Mouse (Mus musculus): ENCODE measurements at regions not wholly inside any gene's neighbourhood (a gene's known extent, or its start where the extent isn't known, plus 50 kb on each side); places are given as distances from the start of the nearest gene placed in this dataset.

DNA sequence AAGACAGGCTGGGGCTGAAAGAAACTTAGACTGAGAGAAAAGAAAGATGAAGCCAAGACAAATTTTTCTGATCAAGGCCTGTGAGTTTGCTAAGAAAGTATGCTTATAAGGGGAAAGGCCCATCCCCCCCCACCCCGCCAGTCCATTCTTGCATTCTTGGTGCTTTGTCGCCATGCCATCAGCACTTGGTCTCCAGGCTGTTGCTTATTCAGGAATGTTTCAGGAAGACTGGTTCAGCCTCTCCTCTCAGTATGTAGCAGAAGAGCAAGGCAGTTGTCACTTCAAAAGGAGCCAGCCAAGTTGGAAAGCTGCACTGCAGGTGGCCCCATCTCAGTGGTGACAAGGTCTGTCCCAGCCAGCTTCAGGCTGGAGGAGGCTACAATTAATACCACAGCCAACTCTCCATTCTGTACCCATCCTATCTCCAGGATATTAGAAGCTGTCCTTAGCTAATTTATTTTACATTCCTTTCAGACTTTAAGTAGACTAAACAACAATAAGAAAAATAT is 555.8 kb downstream of the Trib2 start:
- no peaks in the 10 kb centered on the region for H3K27me3 ChIP-seq (ENCODE audit: control insufficient read depth, insufficient read depth, low read length)
- no peak for DNase-seq (ENCODE audit: extremely low read depth, low read depth, low spot score)
- no peak overlapping the region for H3K27ac ChIP-seq (replicated peaks; ENCODE audit: insufficient read depth, low read depth, low read length)
- H3K4me3 ChIP-seq (ENCODE audit: insufficient read depth, low read depth, low read length), result no peak overlapping the region
- no peak overlapping the region for H3K9ac ChIP-seq (ENCODE audit: low read depth, low read length)
- no peaks in the 10 kb centered on the region for H3K4me1 ChIP-seq (ENCODE audit: control insufficient read depth, insufficient read depth, low read length)
- no peaks in the 10 kb centered on the region for H3K36me3 ChIP-seq (ENCODE audit: control insufficient read depth, insufficient read depth, low read length)
- 77% methylated on average over 2 of the region's 2 CpGs for WGBS
- no peak for TF ChIP-seq CTCF (IDR thresholded peaks at IDR 0.05; ENCODE audit: low read depth, low read length)
- TF ChIP-seq POLR2A (IDR thresholded peaks at IDR 0.05; ENCODE audit: extremely low read depth, insufficient read depth, low read length), result no peak
- H3K79me2 ChIP-seq (ENCODE audit: control insufficient read depth, insufficient read depth, low read length), result no peaks in the 10 kb centered on the region

DNA sequence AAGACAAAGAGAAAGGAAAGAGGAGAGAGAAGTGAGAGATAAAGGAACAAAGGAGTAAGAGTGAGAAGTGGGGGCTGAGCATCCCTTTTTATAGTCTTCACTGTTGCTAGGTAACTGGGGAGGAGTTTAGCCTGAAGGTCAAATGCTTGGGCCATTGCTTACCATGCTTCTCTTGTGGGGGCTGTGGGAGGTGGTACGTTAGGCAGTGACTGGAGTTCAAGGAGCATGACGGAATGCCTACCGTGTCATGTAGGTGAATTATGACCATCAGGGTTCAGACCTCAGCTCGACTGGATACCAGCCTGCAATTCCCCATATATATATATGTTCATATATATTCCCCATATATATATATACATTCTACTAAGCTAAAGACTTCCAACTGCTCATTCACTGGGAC is 571.8 kb downstream of the Trib2 start:
- TF ChIP-seq CTCF (IDR thresholded peaks at IDR 0.05; ENCODE audit: low read depth, low read length) (no peak), POLR2A (IDR thresholded peaks at IDR 0.05; ENCODE audit: extremely low read depth, insufficient read depth, low read length) (no peak)
- no peak for DNase-seq (ENCODE audit: extremely low read depth, low read depth, low spot score)
- H3K36me3 ChIP-seq (ENCODE audit: control insufficient read depth, insufficient read depth, low read length), result no peaks in the 10 kb centered on the region
- no peaks in the 10 kb centered on the region for H3K4me1 ChIP-seq (ENCODE audit: control insufficient read depth, insufficient read depth, low read length)
- no peak overlapping the region for H3K4me3 ChIP-seq (ENCODE audit: insufficient read depth, low read depth, low read length)
- H3K79me2 ChIP-seq (ENCODE audit: control insufficient read depth, insufficient read depth, low read length), result no peaks in the 10 kb centered on the region
- WGBS, result 77% methylated on average over 4 of the region's 4 CpGs
- no peaks in the 10 kb centered on the region for H3K27me3 ChIP-seq (ENCODE audit: control insufficient read depth, insufficient read depth, low read length)
- H3K27ac ChIP-seq (replicated peaks; ENCODE audit: insufficient read depth, low read depth, low read length), result no peak overlapping the region
- no peak overlapping the region for H3K9ac ChIP-seq (ENCODE audit: low read depth, low read length)

DNA sequence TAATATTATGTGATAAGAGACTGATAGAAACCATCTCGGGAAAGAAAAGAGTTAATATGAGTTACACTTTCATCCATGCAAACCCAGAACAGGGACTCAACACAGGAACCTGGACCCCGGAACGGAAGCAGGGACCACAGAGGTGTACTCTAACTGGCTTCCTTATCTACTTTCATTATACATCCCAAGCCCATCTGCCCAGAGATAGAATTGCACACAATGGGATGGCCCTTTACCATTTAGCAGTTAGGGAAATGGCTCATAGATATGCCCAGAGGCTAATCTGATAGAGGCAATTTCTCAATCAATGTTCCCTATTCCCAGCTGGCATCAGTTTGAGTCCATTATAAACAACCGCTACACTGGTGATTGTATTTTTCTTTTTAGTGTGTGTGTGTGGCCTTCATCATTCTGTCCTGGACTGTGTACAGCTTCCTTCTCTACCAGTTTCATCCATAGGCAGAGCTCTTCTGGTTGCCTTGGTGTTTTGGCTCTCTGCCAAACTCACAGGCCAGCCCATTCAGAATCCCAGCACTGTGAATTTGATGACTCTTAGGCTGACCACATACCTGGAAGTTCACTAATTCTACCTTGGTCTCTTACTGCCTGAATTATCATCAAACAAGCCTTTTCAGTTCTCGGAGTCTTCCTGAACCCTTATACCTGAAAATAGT is 594.1 kb downstream of the Trib2 start:
- TF ChIP-seq CTCF (IDR thresholded peaks at IDR 0.05; ENCODE audit: low read depth, low read length), result no peak
- no peak for TF ChIP-seq POLR2A (IDR thresholded peaks at IDR 0.05; ENCODE audit: extremely low read depth, insufficient read depth, low read length)
- DNase-seq (ENCODE audit: extremely low read depth, low read depth, low spot score), result no peak
- H3K9ac ChIP-seq (ENCODE audit: low read depth, low read length), result no peak overlapping the region
- 88% methylated on average over 5 of the region's 5 CpGs for WGBS
- no peaks in the 10 kb centered on the region for H3K36me3 ChIP-seq (ENCODE audit: control insufficient read depth, insufficient read depth, low read length)
- no peak overlapping the region for H3K4me3 ChIP-seq (ENCODE audit: insufficient read depth, low read depth, low read length)
- no peaks in the 10 kb centered on the region for H3K4me1 ChIP-seq (ENCODE audit: control insufficient read depth, insufficient read depth, low read length)
- no peak overlapping the region for H3K27ac ChIP-seq (replicated peaks; ENCODE audit: insufficient read depth, low read depth, low read length)
- no peaks in the 10 kb centered on the region for H3K27me3 ChIP-seq (ENCODE audit: control insufficient read depth, insufficient read depth, low read length)
- H3K79me2 ChIP-seq (ENCODE audit: control insufficient read depth, insufficient read depth, low read length), result no peaks in the 10 kb centered on the region

DNA sequence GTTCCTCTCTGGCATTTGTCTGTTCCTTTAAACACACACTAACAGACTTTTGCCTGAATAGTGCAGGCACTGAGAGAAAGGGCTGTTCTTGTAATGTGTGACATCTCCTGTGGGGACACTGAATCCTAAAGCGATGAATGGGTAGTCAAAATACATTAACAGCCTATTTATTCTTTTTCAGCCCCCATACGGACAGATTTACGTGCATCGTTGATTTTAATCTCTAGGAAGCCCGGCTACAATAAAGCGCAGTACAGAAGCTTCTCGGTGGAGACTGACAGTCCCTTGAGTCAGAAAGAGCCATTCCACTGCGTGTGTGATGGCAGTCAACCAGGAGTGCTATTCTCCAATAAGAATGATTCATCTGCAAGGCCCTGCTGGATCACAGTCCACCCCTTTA is 598.2 kb downstream of the Trib2 start:
- no peak overlapping the region for H3K9ac ChIP-seq (ENCODE audit: low read depth, low read length)
- H3K27ac ChIP-seq (replicated peaks; ENCODE audit: insufficient read depth, low read depth, low read length), result no peak overlapping the region
- no peak overlapping the region for H3K4me3 ChIP-seq (ENCODE audit: insufficient read depth, low read depth, low read length)
- H3K4me1 ChIP-seq (ENCODE audit: control insufficient read depth, insufficient read depth, low read length), result no peaks in the 10 kb centered on the region
- no peaks in the 10 kb centered on the region for H3K36me3 ChIP-seq (ENCODE audit: control insufficient read depth, insufficient read depth, low read length)
- 85% methylated on average over 8 of the region's 8 CpGs for WGBS
- DNase-seq (ENCODE audit: extremely low read depth, low read depth, low spot score), result no peak
- no peaks in the 10 kb centered on the region for H3K27me3 ChIP-seq (ENCODE audit: control insufficient read depth, insufficient read depth, low read length)
- H3K79me2 ChIP-seq (ENCODE audit: control insufficient read depth, insufficient read depth, low read length), result no peaks in the 10 kb centered on the region
- TF ChIP-seq CTCF (IDR thresholded peaks at IDR 0.05; ENCODE audit: low read depth, low read length) (no peak), POLR2A (IDR thresholded peaks at IDR 0.05; ENCODE audit: extremely low read depth, insufficient read depth, low read length) (no peak)

DNA sequence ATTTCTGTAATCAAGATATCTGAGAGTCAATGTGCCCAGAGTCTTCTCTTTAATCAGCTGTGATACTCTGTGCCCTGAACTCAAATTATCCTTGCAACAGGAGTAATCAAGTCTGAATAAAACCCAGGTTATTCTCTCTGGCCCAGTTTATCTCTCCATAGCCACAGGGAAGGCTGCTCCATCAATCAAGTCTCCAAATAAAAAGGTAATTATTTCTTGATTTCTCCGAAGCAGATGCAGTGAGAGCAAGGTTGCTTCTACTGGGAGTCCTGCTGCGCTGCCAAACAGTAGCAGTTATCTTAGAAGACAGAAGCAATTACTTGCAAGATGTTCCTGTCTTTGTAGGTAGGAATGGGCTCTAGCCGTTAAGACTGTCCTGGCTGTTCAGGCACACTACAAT is 600.5 kb downstream of the Trib2 start:
- 76% methylated on average over 3 of the region's 3 CpGs for WGBS
- Histone ChIP-seq H3K27me3 (ENCODE audit: control insufficient read depth, insufficient read depth, low read length) (no peaks in the 10 kb centered on the region), H3K27ac (replicated peaks; ENCODE audit: insufficient read depth, low read depth, low read length) (no peak overlapping the region), H3K9ac (ENCODE audit: low read depth, low read length) (no peak overlapping the region), H3K4me3 (ENCODE audit: insufficient read depth, low read depth, low read length) (no peak overlapping the region), H3K36me3 (ENCODE audit: control insufficient read depth, insufficient read depth, low read length) (no peaks in the 10 kb centered on the region), H3K79me2 (ENCODE audit: control insufficient read depth, insufficient read depth, low read length) (no peaks in the 10 kb centered on the region), H3K4me1 (ENCODE audit: control insufficient read depth, insufficient read depth, low read length) (no peaks in the 10 kb centered on the region)
- no peak for TF ChIP-seq POLR2A (IDR thresholded peaks at IDR 0.05; ENCODE audit: extremely low read depth, insufficient read depth, low read length)
- no peak for TF ChIP-seq CTCF (IDR thresholded peaks at IDR 0.05; ENCODE audit: low read depth, low read length)
- DNase-seq (ENCODE audit: extremely low read depth, low read depth, low spot score), result no peak

DNA sequence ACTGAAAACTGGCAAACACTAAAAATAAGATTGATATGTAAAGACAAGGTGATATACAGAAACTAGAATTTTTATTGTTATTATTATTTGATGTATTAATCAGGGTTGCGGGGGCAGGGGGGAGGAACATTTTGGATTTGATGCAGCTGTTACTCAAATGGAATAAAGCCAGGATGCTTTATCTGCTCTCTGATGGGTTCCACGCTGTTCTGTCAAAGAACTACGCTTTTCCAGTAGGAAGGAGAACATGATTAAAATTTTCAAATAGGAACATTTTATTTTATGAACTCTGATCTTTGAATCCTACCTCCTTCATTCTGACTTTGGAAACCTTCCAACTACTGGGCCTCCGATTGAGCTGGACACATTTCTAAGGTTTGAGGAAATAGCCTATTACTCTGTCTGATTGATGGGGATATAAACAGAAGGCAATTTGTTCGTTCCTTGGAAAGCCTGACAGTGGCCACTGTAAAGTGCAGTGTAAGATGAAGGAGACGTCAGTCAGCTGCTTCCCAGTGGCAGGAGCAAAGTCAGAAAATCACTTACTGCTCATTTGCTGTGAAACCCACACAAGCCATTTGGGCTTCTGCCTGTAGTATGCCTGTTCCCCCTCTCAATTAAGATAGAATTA is 642.2 kb downstream of the Trib2 start:
- Histone ChIP-seq H3K27ac (replicated peaks; ENCODE audit: insufficient read depth, low read depth, low read length) (no peak overlapping the region), H3K4me3 (ENCODE audit: insufficient read depth, low read depth, low read length) (no peak overlapping the region), H3K79me2 (ENCODE audit: control insufficient read depth, insufficient read depth, low read length) (no peaks in the 10 kb centered on the region), H3K27me3 (ENCODE audit: control insufficient read depth, insufficient read depth, low read length) (no peaks in the 10 kb centered on the region), H3K36me3 (ENCODE audit: control insufficient read depth, insufficient read depth, low read length) (no peaks in the 10 kb centered on the region), H3K9ac (ENCODE audit: low read depth, low read length) (no peak overlapping the region), H3K4me1 (ENCODE audit: control insufficient read depth, insufficient read depth, low read length) (no peaks in the 10 kb centered on the region)
- no peak for DNase-seq (ENCODE audit: extremely low read depth, low read depth, low spot score)
- WGBS, result 66% methylated on average over 6 of the region's 6 CpGs
- TF ChIP-seq CTCF (IDR thresholded peaks at IDR 0.05; ENCODE audit: low read depth, low read length) (no peak), POLR2A (IDR thresholded peaks at IDR 0.05; ENCODE audit: extremely low read depth, insufficient read depth, low read length) (no peak)

All from liver, adult 2 months (tissue).